Mouse (Mus musculus) bone marrow, adult 2 months (tissue): ENCODE measurements around the gene Rabac1. TPM values are rescaled to one million over a fixed set of nuclear protein-coding genes. Genes with fewer than 3 reads are reported as not detected.

Experiments
- H3K27ac ChIP-seq: fragments of 200-500 bp; 2 replicates; pipeline ENCODE4 v1.5.1; 2012; ENCODE audit warnings: low read depth, mild to moderate bottlenecking, control low read depth, inconsistent platforms, low read length; ENCODE audit not compliant: control insufficient read depth, poor library complexity, insufficient read depth
- H3K4me1 ChIP-seq: fragments of 200-500 bp; 2 replicates; pipeline ENCODE4 v1.6.1; 2011; ENCODE audit warnings: low read length; ENCODE audit not compliant: control insufficient read depth, insufficient read depth
- H3K4me3 ChIP-seq: fragments of 200-500 bp; replicated peaks from 2 replicates; pipeline ENCODE3; 2011; ENCODE audit warnings: mild to moderate bottlenecking, low read depth, low read length, control low read depth; ENCODE audit not compliant: control insufficient read depth
- CTCF ChIP-seq: fragments of 200-500 bp; IDR thresholded peaks from 2 replicates; pipeline ENCODE4 v1.5.1; 2011; ENCODE audit warnings: low read length, control low read depth; ENCODE audit not compliant: control insufficient read depth, insufficient read depth
- POLR2A ChIP-seq: fragments of 200-500 bp; IDR thresholded peaks from 2 replicates; pipeline ENCODE4 v1.6.1; 2011; ENCODE audit warnings: low read depth, mild to moderate bottlenecking, control low read depth, low read length, borderline replicate concordance; ENCODE audit not compliant: control insufficient read depth
- WGBS: fragments of 180-500 bp; shearing (Covaris S2); methylation state at CpG from one replicate; pipeline ENCODE4 v1.1.7; 2018; 5-methylcytosine and 5-hydroxymethylcytosine counted together
- polyA plus RNA-seq: library from polyadenylated mRNA; stranded (reverse); fragments of >200 nt; gene quantifications from 2 replicates; pipeline ENCODE4 v1.2.4, GENCODE M21; 2011; ENCODE audit warnings: low replicate concordance; ENCODE audit not compliant: missing spikeins, insufficient read depth, insufficient read length

The Rabac1 gene
- polyA plus RNA-seq, 1 experiment: 76.4 TPM

DNA sequence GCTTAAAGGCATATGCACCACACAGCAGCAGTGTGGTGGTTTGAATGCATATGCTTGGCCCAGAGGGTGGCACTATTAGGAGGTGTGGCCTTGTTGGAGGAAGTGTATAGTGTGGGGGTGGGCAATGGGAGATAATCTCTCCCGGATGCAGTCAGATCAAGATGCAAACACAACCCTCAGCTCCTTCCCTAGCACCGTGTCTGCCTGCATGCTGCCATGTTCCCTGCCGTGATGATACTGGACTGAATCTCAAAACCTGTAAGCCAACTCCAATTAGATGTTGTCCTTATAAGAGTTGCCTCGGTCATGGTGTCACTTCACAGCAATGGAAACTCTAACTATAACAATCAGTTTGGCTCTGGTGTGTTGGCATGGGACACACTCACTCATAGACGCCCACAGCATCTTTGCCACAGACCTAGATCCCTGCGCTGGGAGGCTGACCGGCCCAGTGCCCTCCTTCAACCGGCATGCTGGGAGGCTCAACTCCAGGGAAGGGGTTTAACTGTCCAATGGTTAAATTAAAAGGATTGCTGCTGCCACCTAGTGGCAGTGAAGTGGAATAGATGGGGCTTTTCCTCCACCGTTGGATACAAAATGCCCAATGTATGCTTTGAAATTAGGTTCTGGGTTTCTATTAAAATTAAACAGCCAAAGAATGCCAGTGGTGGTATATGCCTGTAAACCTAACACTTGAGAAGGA lies 2.5 kb upstream of the Rabac1 start:
- no peak; the same call in 1 of the 2 replicates for TF ChIP-seq POLR2A
- peak; percentile 34; the same call in 1 of the 2 replicates for TF ChIP-seq CTCF
- Histone ChIP-seq H3K4me1 (peaks cover 11% of the 10 kb centered on the region), H3K27ac (no peak overlapping the region), H3K4me3 (peak overlapping the region; percentile 38)
- WGBS: 9% methylated on average over 9 of the region's 9 CpGs

DNA sequence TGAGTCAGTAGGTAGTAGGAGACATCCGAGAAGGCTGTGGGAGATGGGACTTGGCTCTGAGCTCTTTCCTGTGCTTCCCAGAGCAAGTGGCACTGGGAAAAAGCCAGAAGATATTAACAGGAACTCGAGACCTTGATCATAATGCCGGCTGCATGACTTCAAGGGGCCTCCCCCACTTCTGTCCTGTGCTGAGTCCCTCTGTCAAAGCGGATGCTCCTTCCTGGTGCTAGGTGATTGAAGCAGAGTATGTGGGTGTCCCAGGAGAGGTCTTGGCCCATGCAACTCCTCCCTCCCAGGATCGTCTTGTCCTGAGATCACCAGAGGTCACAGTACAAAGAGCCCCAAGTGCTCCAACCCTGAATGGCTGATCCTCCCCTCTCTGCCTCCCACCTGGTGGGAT lies 1.3 kb upstream of the Rabac1 start:
- H3K27ac ChIP-seq: no peak overlapping the region
- H3K4me1 ChIP-seq: peaks cover 5% of the 10 kb centered on the region; the same call in 1 of the 2 replicates
- TF ChIP-seq CTCF: no peak
- no peak for TF ChIP-seq POLR2A
- H3K4me3 ChIP-seq: no peak overlapping the region
- 83% methylated on average over 5 of the region's 5 CpGs for WGBS

DNA sequence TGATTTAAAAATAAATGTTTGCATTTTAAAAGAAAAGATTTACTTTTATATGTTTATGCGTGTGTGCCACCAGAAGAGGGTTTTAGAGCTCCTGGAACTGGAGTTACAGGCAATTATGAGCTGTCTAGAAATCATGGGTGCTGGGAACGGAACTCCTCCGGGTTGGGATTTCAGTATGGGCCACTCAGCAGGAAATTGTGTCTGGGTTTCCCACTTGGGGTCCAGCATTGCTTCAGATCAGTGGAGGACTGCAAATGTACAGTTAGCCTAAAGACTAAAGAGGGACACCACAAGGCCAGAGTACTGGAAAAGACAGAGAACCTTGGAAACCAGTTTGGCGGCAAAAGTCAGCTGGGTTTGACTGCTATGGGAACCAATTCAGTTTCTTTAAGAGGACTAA lies 654 bp upstream of the Rabac1 start:
- no peak overlapping the region for H3K27ac ChIP-seq
- H3K4me1 ChIP-seq: peaks cover 5% of the 10 kb centered on the region; the same call in 1 of the 2 replicates
- H3K4me3 ChIP-seq: no peak overlapping the region
- 75% methylated on average over 4 of the region's 4 CpGs for WGBS
- TF ChIP-seq CTCF: no peak
- TF ChIP-seq POLR2A: no peak

DNA sequence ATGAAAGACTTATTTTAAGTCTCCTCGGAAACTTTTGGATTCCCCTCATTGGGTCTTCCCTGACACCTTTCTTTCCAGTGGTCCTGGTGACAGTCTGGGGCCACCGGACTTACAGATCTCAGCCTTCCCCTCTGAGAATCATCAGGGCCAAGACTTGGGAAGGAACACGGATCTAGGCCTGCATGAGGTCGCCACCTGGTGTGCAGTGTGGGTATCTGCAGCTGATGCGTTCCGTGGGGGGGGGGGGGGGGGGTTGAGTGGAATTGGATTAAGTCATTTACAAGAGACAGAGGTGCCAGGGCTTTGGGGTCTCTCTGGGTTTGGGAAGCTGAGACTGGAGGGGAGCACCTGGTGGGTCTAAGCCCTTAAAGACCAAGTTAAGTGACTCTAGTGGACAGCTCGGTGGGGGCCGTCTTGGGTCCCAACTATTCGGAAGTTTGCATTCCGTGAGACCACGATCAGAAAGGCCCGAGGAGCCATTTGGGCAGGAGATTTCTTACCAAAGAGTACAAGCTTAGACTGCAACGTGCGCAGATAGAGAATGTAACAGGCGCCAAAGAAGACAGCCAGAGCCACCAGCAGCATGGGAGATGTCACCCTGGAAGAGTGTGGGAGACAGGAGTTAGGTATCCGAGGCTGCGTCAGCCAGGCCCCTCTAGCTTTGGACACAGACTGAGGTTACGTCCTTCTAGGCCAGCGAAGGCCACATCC lies 1.1 kb downstream of the Rabac1 start:
- TF ChIP-seq POLR2A (no peak), CTCF (peak; percentile 83)

DNA sequence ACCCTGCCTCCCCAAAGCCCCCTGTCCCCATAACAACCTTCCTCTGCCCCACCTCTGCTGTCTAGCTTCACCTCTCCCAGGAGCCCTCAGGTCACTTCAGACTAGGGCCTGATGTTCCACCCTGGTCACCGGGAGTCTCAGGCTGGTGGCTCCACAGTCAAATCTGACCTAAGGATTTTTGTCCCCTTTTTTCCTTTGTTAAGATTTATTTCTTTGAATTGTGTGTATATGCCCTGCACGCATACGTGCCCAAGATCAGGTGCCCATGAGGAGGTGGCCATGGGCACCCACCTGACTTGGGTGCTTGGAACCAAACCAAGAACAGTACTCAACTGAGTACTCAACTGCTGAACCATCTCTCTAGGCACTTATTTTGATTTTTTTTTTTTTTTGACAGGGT lies 2.2 kb downstream of the Rabac1 start:
- H3K4me3 ChIP-seq: no peak overlapping the region
- 84% methylated on average over 3 of the region's 3 CpGs for WGBS
- TF ChIP-seq CTCF (no peak), POLR2A (no peak)
- peaks cover 3% of the 10 kb centered on the region; the same call in 1 of the 2 replicates for H3K4me1 ChIP-seq
- no peak overlapping the region for H3K27ac ChIP-seq

More for the DNA sequence above, 1.1 kb downstream of the Rabac1 start:
- peaks cover 3% of the 10 kb centered on the region; the same call in 1 of the 2 replicates for H3K4me1 ChIP-seq
- peak overlapping the region; percentile 14; the same call in 1 of the 2 replicates for H3K27ac ChIP-seq
- 10% methylated on average over 19 of the region's 19 CpGs for WGBS
- H3K4me3 ChIP-seq: peak overlapping the region; percentile 83

DNA sequence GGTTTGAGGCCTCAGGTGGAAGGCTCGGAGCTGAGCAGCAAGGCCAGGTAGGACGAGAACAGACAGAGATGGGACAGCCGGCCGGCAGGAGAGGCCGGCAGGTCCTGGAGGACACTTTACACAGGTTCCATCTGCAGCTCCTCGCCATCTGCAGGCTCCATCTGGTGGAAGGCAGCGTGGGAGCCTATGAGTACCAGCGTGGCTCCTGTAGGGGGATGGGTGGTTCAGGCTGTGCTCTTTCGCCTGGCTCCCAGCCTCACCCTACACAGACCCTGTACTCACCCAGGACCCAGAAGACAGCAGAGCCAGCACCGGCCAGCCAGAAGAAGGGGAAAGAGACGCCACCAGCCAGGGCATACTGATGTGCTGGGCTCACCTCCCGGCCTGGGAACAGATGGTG lies 2.7 kb downstream of the Rabac1 start:
- H3K27ac ChIP-seq: no peak overlapping the region
- H3K4me1 ChIP-seq: peaks cover 2% of the 10 kb centered on the region; the same call in 1 of the 2 replicates
- TF ChIP-seq POLR2A (no peak), CTCF (no peak)
- no peak overlapping the region for H3K4me3 ChIP-seq
- WGBS: 86% methylated on average over 12 of the region's 12 CpGs

DNA sequence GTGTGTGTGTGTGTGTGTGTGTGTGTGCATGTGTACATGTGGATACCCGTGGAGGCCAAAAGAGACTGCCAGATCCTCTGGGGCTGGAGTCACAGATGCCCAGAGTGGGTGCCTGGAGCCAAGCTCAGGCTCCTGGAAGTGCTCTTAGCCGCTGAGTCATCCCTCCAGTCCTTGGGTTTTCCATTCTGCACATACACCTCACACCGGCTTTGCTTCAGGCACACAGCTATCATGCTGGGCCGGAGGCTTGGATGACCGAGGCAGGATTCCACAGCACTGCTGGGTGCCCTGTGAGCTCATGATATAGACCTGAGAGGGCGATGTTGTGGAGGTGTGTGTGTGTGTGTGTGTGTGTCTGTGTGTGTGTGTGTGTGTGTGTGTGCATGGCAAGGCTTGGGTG lies 4.1 kb downstream of the Rabac1 start:
- Histone ChIP-seq H3K27ac (no peak overlapping the region), H3K4me3 (no peak overlapping the region), H3K4me1 (peaks cover 2% of the 10 kb centered on the region; the same call in 1 of the 2 replicates)
- 82% methylated on average over 6 of the region's 6 CpGs for WGBS
- TF ChIP-seq CTCF: no peak
- TF ChIP-seq POLR2A: no peak

DNA sequence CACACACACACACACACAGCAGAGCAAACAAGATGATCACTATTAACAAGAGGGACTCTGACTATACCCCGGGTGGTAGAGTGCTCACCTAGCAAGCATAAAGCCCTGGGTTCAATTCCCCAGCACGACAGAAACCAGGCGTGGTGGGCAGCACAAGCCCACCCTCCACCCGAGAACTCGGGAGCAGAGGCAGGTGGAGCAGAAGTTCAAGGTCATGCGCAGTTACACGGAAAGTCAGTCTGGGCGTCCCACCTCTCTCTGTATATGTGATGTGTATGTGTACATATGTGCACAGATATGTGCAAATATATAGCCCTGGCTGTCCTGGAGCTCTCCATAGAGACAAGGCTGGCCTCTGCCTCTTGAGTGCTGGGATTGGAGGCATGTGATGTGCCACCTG lies 4.6 kb downstream of the Rabac1 start:
- H3K27ac ChIP-seq: no peak overlapping the region
- no peak overlapping the region for H3K4me3 ChIP-seq
- TF ChIP-seq CTCF (no peak), POLR2A (no peak)
- peaks cover 2% of the 10 kb centered on the region; the same call in 1 of the 2 replicates for H3K4me1 ChIP-seq
- 85% methylated on average over 8 of the region's 8 CpGs for WGBS
